Mouse (Mus musculus) lung, postnatal 0 days (tissue): ENCODE measurements at regions not wholly inside any gene's neighbourhood (a gene's known extent, or its start where the extent isn't known, plus 50 kb on each side); places are given as distances from the start of the nearest gene placed in this dataset.

Experiments
- CTCF ChIP-seq: IDR thresholded peaks from 2 replicates; pipeline ENCODE4 v1.5.1; 2016; ENCODE audit warnings: antibody characterized with exemption, mild to moderate bottlenecking
- EP300 ChIP-seq: IDR thresholded peaks from 2 replicates; pipeline ENCODE4 v1.6.1; 2016; ENCODE audit warnings: antibody characterized with exemption, mild to moderate bottlenecking, control low read depth

DNA sequence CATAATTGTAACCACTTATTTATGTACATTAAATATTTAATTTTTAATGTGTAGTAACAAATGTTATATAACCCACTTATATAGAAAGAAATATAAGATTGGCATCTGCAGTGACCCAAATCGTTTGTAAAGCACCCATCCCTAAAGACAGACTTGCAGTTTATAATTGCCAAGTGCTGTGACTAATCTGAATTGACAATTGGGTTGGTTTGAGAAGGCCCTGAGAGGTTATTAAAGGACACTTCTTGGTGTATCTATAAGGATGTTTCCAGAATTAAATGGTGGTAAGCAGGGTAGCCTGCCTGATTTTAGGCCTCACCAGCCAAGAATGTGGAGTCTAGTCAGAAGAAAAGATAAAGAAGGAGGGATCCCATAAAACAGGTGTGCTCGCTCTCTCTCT lies 133.3 kb upstream of the Slc13a1 start:
- TF ChIP-seq CTCF (no peak), EP300 (no peak)
